Mouse (Mus musculus) myocyte (in vitro differentiated cells): ENCODE results near the gene Rptor. TPM values are rescaled to one million over a fixed set of nuclear protein-coding genes. Genes with fewer than 3 reads are reported as not detected.

Experiments used
- H3K27me3 ChIP-seq: one replicate; pipeline ENCODE4 v1.6.1; 2011; ENCODE audit not compliant: control insufficient read depth, insufficient read depth, insufficient read length
- H3K36me3 ChIP-seq: one replicate; pipeline ENCODE4 v1.6.1; 2011; ENCODE audit not compliant: control insufficient read depth, insufficient read depth
- H3K4me2 ChIP-seq: one replicate; pipeline ENCODE4 v1.6.1; 2011; ENCODE audit warnings: low read depth, control low read depth
- H3K4me3 ChIP-seq: one replicate; pipeline ENCODE4 v1.5.1; 2011; ENCODE audit warnings: mild to moderate bottlenecking, control low read depth, moderate library complexity
- H3K79me2 ChIP-seq: one replicate; pipeline ENCODE4 v1.6.1; 2011; ENCODE audit not compliant: control insufficient read depth, insufficient read depth
- H3ac ChIP-seq: one replicate; pipeline ENCODE4 v1.6.1; 2011; ENCODE audit not compliant: control insufficient read depth, insufficient read length
- CEBPB ChIP-seq: IDR thresholded peaks from 2 replicates; pipeline ENCODE4 v1.6.1; 2011; ENCODE audit warnings: mild to moderate bottlenecking, moderate library complexity; ENCODE audit not compliant: poor library complexity, insufficient read depth, severe bottlenecking
- E2F4 ChIP-seq: IDR thresholded peaks from one replicate; pipeline ENCODE4 v1.6.1; 2011; ENCODE audit warnings: mild to moderate bottlenecking, control low read depth, moderate library complexity; ENCODE audit not compliant: insufficient read depth
- MAX ChIP-seq: IDR thresholded peaks from one replicate; pipeline ENCODE4 v1.6.1; 2011; ENCODE audit warnings: low read depth, mild to moderate bottlenecking, control low read depth
- MYOD1 ChIP-seq, 3 experiments: IDR thresholded peaks; one replicate each; pipeline ENCODE4 v1.6.1; 2011; ENCODE audit warnings: control low read depth in 2 of 3, low read depth in 2 of 3, mild to moderate bottlenecking in 2 of 3, moderate library complexity in 1 of 3; ENCODE audit not compliant: insufficient read length in 2 of 3, control insufficient read depth in 1 of 3
- MYOG ChIP-seq, 3 experiments: IDR thresholded peaks; one replicate each; pipeline ENCODE4 v1.6.1; 2011; ENCODE audit warnings: control low read depth in 2 of 3, low read depth in 2 of 3, mild to moderate bottlenecking in 2 of 3; ENCODE audit not compliant: insufficient read length in 2 of 3, control insufficient read depth in 1 of 3, insufficient read depth in 1 of 3
- POLR2A ChIP-seq: IDR thresholded peaks from one replicate; pipeline ENCODE4 v1.6.1; 2011; ENCODE audit warnings: low read depth, mild to moderate bottlenecking, control low read depth, moderate library complexity; ENCODE audit not compliant: insufficient read length
- POLR2AphosphoS2 ChIP-seq: IDR thresholded peaks from one replicate; pipeline ENCODE4 v1.6.1; 2011; ENCODE audit warnings: low read depth, control low read depth; ENCODE audit not compliant: insufficient read length
- REST ChIP-seq: IDR thresholded peaks from one replicate; pipeline ENCODE4 v1.6.1; 2011; ENCODE audit warnings: mild to moderate bottlenecking, control low read depth, moderate library complexity; ENCODE audit not compliant: insufficient read depth, insufficient read length
- SRF ChIP-seq: IDR thresholded peaks from one replicate; pipeline ENCODE4 v1.6.1; 2011; ENCODE audit warnings: low read depth; ENCODE audit not compliant: control insufficient read depth, insufficient read length
- TCF12 ChIP-seq: IDR thresholded peaks from one replicate; pipeline ENCODE4 v1.6.1; 2011; ENCODE audit warnings: mild to moderate bottlenecking, control low read depth; ENCODE audit not compliant: poor library complexity, insufficient read depth, severe bottlenecking
- TCF3 ChIP-seq: IDR thresholded peaks from one replicate; pipeline ENCODE4 v1.6.1; 2011; ENCODE audit warnings: low read depth, control low read depth; ENCODE audit not compliant: insufficient read length
- USF1 ChIP-seq: IDR thresholded peaks from one replicate; pipeline ENCODE4 v1.6.1; 2011; ENCODE audit warnings: low read depth, mild to moderate bottlenecking, control low read depth, moderate library complexity
- polyA plus RNA-seq: library from polyadenylated mRNA; unstranded; fragments of >200 nt; fragmentation: generic; extraction: Trizol; gene quantifications from one replicate; pipeline ENCODE4 v1.2.1, GENCODE M21; 2012; ENCODE audit warnings: missing spikeins

Gene Rptor
- polyA plus RNA-seq, 1 experiment: 59.5 TPM

GRCm38 (mm10) chr11:119565684-119566083 lies 37.0 kb upstream of the Rptor start:
- no peaks in the 10 kb centered on the region for H3K36me3 ChIP-seq
- no peaks in the 10 kb centered on the region for H3K79me2 ChIP-seq
- H3ac ChIP-seq: no peak overlapping the region
- no peak for TF ChIP-seq MYOG (IDR thresholded peaks at IDR 0.05; ENCODE audit: control insufficient read depth in 1 of 3, insufficient read depth in 1 of 3, insufficient read length in 2 of 3, low read depth in 2 of 3)
- TF ChIP-seq POLR2A: no peak
- TF ChIP-seq TCF3: no peak
- peaks cover 5% of the 10 kb centered on the region for H3K27me3 ChIP-seq
- no peak overlapping the region for H3K4me3 ChIP-seq
- no peak overlapping the region for H3K4me2 ChIP-seq

GRCm38 (mm10) chr11:119566188-119566587 lies 36.5 kb upstream of the Rptor start:
- Histone ChIP-seq H3K4me3 (no peak overlapping the region), H3K36me3 (no peaks in the 10 kb centered on the region), H3K27me3 (peaks cover 5% of the 10 kb centered on the region), H3ac (no peak overlapping the region), H3K79me2 (no peaks in the 10 kb centered on the region), H3K4me2 (no peak overlapping the region)
- TF ChIP-seq POLR2AphosphoS2 (no peak), TCF3 (no peak)

- Histone ChIP-seq H3K79me2 (no peaks in the 10 kb centered on the region), H3K27me3 (no peaks in the 10 kb centered on the region), H3K4me2 (no peak overlapping the region), H3K36me3 (no peaks in the 10 kb centered on the region), H3ac (no peak overlapping the region), H3K4me3 (no peak overlapping the region)
- TF ChIP-seq TCF3: no peak
- TF ChIP-seq MAX: no peak
- no peak for TF ChIP-seq MYOG (IDR thresholded peaks at IDR 0.05; ENCODE audit: control insufficient read depth in 1 of 3, insufficient read depth in 1 of 3, insufficient read length in 2 of 3, low read depth in 2 of 3)
- no peak for TF ChIP-seq USF1
- TF ChIP-seq REST: no peak
- TF ChIP-seq SRF: no peak
- TF ChIP-seq TCF12: no peak
- TF ChIP-seq POLR2A: no peak
- TF ChIP-seq MYOD1 (IDR thresholded peaks at IDR 0.05; ENCODE audit: control insufficient read depth in 1 of 3, insufficient read length in 2 of 3, low read depth in 2 of 3): no peak
- TF ChIP-seq CEBPB: no peak
Observed at GRCm38 (mm10) chr11:119572316-119573010, 30.2 kb upstream of the Rptor start.

- TF ChIP-seq SRF (no peak), MAX (no peak), MYOG (IDR thresholded peaks at IDR 0.05; ENCODE audit: control insufficient read depth in 1 of 3, insufficient read depth in 1 of 3, insufficient read length in 2 of 3, low read depth in 2 of 3) (no peak), TCF3 (no peak), POLR2A (no peak), POLR2AphosphoS2 (no peak), CEBPB (no peak), TCF12 (no peak), MYOD1 (IDR thresholded peaks at IDR 0.05; ENCODE audit: control insufficient read depth in 1 of 3, insufficient read length in 2 of 3, low read depth in 2 of 3) (no peak), USF1 (no peak)
- Histone ChIP-seq H3K36me3 (no peaks in the 10 kb centered on the region), H3K4me3 (no peak overlapping the region), H3K27me3 (no peaks in the 10 kb centered on the region), H3K79me2 (no peaks in the 10 kb centered on the region), H3ac (no peak overlapping the region), H3K4me2 (no peak overlapping the region)
Observed at GRCm38 (mm10) chr11:119576855-119577254, 25.9 kb upstream of the Rptor start.

GRCm38 (mm10) chr11:119577721-119578120 lies 25.0 kb upstream of the Rptor start:
- Histone ChIP-seq H3K27me3 (no peaks in the 10 kb centered on the region), H3K4me2 (no peak overlapping the region), H3ac (no peak overlapping the region), H3K79me2 (no peaks in the 10 kb centered on the region), H3K36me3 (no peaks in the 10 kb centered on the region), H3K4me3 (no peak overlapping the region)
- TF ChIP-seq TCF3: no peak
- no peak for TF ChIP-seq SRF
- TF ChIP-seq REST: no peak
- TF ChIP-seq USF1: no peak

- TF ChIP-seq MAX (no peak), SRF (no peak), POLR2AphosphoS2 (no peak), POLR2A (no peak), MYOG (IDR thresholded peaks at IDR 0.05; ENCODE audit: control insufficient read depth in 1 of 3, insufficient read depth in 1 of 3, insufficient read length in 2 of 3, low read depth in 2 of 3) (no peak), TCF12 (no peak), CEBPB (no peak), E2F4 (no peak), TCF3 (no peak), REST (no peak)
- Histone ChIP-seq H3K4me2 (no peak overlapping the region), H3K27me3 (no peaks in the 10 kb centered on the region), H3K4me3 (no peak overlapping the region), H3K79me2 (no peaks in the 10 kb centered on the region), H3ac (no peak overlapping the region), H3K36me3 (no peaks in the 10 kb centered on the region)
Observed at GRCm38 (mm10) chr11:119586511-119586910, 16.2 kb upstream of the Rptor start.
